Mouse (Mus musculus): ENCODE measurements around the gene Gm13103.
"Not testable (repeated sequence)": the region's sequence is repeated elsewhere in the genome, so short reads cannot be mapped to it uniquely, and the experiment has no call there.

Gm13103 gene

GRCm38 (mm10) chr4:143846197-143846596 is at the start of gene Gm13103:
Gene Gm13103 (plus strand): TSS chr4:143846497.
- not testable (repeated sequence) for DNase-seq (ENCODE audit: low spot score)

- no peak for DNase-seq (ENCODE audit: low spot score)
Measured at GRCm38 (mm10) chr4:143815993-143816392, 30.3 kb upstream of the Gm13103 start, which contains the start of gene Gm13084. Gene Gm13084 (minus strand): TSS chr4:143816093.

GRCm38 (mm10) chr4:143882371-143882770 is 36.1 kb downstream of the Gm13103 start:
- not testable (repeated sequence) for DNase-seq (ENCODE audit: low spot score)

- DNase-seq (ENCODE audit: low spot score) = not testable (repeated sequence)
Measured at GRCm38 (mm10) chr4:143894406-143894805, 48.1 kb downstream of the Gm13103 start.

GRCm38 (mm10) chr4:143900280-143900679 is 54.0 kb downstream of the Gm13103 start, which contains the start of gene Pramef6:
Gene Pramef6 (minus strand): TSS chr4:143900380.
- not testable (repeated sequence) for DNase-seq (ENCODE audit: low spot score)
